Mouse (Mus musculus): ENCODE results near the gene Esam.
A peak's percentile ranks its signal among the peaks of the same experiment; 100 is the strongest.

Esam gene

DNA sequence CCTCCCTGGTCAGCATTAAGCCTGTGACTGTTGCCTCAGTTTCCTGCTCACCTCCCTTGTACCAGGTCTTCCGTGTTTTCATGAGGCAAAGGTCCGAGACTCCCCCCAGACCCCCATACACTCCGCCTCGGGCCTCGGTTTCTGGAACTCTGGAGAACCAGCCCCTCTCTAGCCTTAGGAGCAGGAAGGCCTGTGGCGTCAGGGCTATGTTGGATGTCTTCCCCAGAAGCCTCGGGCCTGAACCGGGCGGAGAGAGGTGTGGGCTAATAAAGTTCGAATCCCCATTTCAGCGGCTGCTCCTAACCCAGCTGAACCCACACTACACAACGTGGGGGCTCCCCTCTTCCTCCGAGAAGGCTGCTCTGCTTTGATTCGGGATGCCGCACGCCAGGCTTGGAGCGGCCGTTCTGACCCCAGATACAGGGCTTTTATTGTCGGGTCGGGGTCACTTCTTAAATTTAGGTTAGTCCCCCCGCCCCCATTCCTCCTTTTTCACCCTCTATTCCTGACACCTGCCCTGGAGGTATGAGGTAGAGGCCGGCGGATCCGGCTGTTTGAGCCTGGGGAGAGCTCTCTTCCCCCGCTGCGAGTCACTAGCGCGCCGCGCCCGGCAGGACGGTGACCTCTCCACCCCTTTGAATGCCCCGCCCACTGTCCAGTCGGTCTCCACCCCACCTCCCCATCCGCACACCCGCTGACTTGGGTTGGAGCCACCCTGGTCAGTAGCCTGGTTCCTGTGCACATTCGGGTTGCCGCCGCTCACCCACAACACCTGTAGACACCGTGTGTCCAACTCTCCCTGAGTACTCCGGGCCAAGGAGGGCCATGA lies at the start of gene Esam:
Gene Esam, plus strand, starts transcription at position 683 of the 829 bp plus-strand sequence.
- peak; percentile 90 to 91 for DNase-seq

DNA sequence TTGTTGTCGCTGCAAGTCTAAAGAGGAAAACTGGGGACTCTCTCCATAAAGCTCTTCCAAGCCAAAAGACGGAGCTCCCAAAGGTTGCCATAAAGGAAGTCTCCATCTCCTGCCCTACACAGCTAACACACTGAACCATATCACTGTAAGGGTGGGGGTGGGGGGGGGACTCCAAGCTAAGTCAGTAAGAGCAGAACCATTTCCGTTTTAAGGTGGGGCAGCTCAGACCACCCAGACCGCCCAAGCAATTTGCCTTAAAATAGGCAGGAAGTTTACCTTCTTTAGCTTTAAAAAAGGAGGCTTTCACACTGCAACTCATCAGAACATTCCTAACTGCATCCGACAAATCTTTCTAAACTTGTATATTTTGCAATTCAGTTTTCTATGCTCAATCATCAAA lies 42.7 kb upstream of the Esam start:
- no peak for DNase-seq

- no peak for DNase-seq
These were observed 39.8 kb upstream of the Esam start for GRCm38 (mm10) chr9:37488041-37488440.

GRCm38 (mm10) chr9:37488611-37489396 lies 39.1 kb upstream of the Esam start, which contains the start of gene Msantd2:
Gene Msantd2 (plus strand): TSS chr9:37489319.
- peak; percentile 94 to 95 for DNase-seq

GRCm38 (mm10) chr9:37489446-37490120 lies 38.3 kb upstream of the Esam start:
- peak; percentile 72 to 79 for DNase-seq

- DNase-seq, result peak in 1 of 2 experiments; percentile 15
These were observed 32.1 kb upstream of the Esam start for GRCm38 (mm10) chr9:37495761-37496160.

DNA sequence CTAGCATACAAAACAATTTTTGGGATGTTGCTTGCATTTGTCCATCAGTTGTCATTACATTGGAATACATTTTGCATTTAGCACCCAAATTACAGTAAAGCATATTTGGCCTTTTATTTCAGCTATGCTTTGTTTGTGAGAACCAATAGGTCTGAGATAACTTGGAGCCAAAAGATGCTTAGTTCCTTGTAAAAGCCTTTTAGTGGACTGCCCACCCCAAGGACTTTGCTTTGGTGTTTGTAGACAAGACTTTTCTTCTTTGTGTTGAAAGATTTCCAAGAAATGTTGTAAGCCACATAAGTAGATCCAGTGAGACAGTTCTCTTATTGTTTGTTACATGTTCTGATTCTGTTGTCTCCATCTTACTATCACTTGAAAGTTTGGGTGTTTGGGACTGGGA lies 31.6 kb upstream of the Esam start:
- DNase-seq, result no peak

DNA sequence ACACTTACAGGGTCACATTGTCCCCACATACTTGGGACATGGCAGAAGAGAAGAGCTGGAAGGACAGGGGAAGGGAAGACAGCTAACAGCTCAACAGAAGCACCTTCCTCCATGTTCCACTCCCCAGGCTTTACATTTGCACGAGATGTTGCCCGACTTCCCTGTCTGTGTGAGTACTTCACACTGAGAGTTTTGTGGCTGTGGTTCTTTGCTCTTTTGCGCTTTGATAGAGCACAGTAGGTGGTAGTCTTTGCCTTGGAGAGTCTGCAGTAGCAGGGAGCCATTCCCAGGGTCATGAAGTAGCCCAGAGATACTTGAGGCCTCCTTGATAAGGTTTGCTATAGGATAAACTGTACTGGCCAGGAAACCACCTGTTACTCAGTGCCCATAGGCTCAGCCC lies 27.7 kb upstream of the Esam start:
- no peak for DNase-seq

DNA sequence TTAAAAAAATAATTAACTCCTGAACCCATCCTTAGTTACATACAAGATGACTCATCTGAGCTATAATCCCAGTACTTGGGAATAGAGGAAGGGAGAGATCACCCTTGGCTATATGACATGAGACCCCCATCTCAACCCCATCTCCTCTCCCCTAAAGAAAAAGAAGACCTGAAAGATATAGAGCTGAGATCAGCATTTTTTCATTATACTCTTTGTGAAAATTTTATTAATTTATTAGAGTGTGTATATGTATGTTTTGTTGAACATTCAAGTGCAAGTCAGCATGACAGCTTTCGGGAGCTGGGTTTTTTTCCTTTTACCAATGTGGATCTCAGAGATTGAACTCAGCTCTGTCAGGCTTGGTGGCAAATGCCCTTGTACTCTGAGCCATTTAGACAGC lies 26.7 kb upstream of the Esam start:
- DNase-seq, result no peak

DNA sequence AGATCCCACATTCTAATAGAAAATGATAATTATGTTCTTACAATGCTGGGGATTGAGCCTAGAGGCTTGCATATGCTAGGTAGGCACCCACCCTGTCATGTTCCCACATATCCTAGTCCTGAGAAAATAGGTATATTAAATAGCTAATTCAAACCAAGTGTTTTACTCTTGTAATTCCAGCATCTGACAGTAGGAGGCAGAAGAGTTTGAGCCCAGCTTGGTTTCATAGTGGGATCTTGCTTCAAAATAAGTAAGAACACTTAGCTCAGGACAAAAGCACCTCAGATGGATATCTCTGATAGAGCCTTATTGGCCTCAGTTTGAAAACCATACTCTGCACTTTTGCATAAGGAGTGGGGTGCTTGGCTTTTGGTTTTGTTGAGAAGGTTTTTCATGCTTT lies 23.5 kb upstream of the Esam start:
- no peak for DNase-seq

DNA sequence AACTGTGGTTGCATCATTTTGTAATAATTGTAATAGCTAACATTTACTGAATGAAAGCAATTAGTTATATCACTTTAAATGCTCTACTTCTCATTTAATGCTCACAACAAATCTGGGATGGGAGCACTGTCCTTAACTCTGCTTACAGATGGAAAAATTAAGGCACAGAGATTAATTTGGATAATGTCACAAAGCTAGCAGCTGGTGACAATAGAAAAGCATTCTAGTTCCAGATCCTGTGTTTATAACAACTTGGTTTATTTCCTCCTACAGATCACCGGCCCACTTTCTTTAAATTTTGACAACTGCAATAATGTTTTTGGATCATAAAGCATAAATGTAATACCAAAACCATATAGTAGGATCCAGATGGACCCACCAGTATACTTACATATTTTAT lies 21.9 kb upstream of the Esam start:
- no peak for DNase-seq

- no peak for DNase-seq
These were observed 15.8 kb upstream of the Esam start for GRCm38 (mm10) chr9:37512097-37512496.

DNA sequence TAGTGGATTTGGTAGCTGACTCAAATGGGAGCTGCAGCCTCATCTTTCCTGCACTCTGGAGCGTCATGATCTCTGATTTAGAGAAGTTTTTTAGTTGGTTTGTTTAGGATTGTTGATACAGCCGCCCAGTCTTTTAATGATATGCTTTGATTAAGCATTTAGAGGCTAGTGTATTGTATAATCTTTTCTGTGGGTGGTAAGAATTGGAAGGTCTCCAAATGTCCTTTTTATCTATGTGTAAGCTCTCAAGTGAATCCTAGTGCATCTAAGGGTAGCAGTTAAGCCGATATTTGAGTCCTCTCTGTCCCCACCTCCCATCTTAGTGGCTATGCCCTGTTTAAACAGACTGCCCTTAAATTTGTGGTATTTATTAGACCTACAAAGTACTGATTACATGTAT lies 13.4 kb upstream of the Esam start:
- no peak for DNase-seq

DNA sequence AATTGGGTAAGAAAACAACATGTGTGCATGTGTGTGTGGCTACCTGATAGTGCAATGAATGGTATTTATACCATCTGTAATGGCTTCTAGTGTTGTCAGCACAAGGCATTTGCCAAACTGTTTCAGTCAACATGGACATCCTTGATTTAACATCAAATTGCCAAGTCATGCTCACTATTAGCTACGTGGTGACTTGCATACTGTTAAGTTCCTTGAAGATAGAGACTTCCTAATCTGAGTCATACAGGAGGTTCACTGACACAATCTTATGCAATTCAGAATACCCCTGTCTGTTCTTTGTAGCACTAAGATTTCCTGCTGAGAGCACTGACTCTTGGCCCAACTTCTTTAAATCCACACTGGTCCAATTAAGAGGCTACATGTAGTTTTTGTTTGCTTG lies 10.4 kb upstream of the Esam start:
- no peak for DNase-seq

DNA sequence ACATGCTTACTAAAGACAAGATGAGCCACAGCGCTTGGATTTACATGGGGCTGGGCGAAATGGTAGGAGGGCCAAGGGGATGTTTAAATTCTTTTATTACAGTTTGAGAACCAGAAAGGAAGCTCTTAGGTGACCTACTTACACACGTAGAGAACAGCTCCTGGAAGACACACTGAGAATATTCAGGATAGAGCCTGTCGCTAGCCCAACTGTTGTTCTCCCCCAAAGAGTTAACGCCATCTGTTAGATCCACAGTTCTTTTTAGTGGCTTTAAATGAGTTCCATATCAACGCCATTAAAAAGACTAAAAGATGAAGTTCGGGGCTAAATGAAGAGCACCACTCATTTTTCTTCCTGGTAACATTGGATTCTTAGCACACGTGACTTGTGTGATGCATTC lies 8.9 kb upstream of the Esam start:
- DNase-seq, result no peak

GRCm38 (mm10) chr9:37519995-37520394 lies 7.9 kb upstream of the Esam start:
- DNase-seq, result no peak

- no peak for DNase-seq
These were observed 2.4 kb upstream of the Esam start for GRCm38 (mm10) chr9:37525461-37525860.

GRCm38 (mm10) chr9:37526443-37527395 lies 1.2 kb upstream of the Esam start:
- DNase-seq, result peak; percentile 65 to 81

DNA sequence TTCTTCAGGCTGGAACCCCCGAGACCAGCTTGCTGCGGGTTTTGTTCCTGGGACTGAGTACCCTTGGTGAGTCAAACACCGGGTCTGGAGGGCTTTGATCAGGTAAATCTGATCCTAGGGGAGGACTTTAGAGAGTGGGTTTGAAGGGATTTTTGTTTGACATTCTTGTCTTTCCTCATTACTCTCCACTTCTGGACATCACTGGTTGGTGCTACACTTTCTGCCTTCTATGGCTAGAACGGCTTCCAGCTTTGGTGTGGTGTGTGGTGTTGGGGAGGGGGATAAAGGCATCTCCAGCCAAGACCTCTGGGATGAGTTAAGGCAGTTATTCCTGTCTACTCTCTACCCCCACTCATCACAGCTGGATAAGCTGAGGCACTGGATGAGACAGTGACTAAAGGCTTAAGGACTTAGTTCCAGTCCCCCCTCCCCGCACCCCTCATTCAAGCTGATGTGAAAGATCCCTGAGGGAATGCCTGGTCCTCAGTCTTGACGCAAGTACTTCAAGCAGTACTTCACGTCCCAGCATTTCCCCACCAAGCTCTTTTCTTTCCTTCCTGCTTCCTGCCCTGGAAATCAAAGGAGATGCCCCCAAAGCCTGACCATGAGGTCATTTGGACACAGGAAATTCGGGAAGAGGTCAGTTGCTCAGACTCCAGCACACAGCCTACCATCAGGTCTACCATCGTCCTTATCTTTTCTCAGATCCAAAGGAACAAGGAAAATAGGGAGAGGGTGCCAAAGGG lies 520 bp downstream of the Esam start:
- peak in 1 of 2 experiments; percentile 43 for DNase-seq

GRCm38 (mm10) chr9:37530031-37530887 lies 2.4 kb downstream of the Esam start:
- peak; percentile 85 to 93 for DNase-seq

Measured in lung, postnatal 4 days (tissue).